Mouse (Mus musculus) left cerebral cortex, postnatal 36 days (tissue): Measurements from ENCODE around the gene Tm4sf1. TPM values are rescaled to one million over a fixed set of nuclear protein-coding genes. Genes with fewer than 3 reads are reported as not detected.

Source experiments
- DNase-seq, 2 experiments: peaks; one replicate each; pipeline ENCODE4 v3.0.0; 2021 to 2022; ENCODE audit warnings: low spot score in 2 of 2, mixed read lengths in 1 of 2
- intact Hi-C: fragments of 180-260 bp; cut with DNase I; formaldehyde crosslinking; loops from one replicate; pipeline ENCODE4 v1.15.1; 2025
- total RNA-seq, 2 experiments: library from RNA; stranded (reverse); gene quantifications; 2 replicates each; pipeline ENCODE4 v1.2.3; 2021

Tm4sf1 gene
- total RNA-seq, 2 experiments from 2014 or later = 15.6 to 18.0 TPM

DNA sequence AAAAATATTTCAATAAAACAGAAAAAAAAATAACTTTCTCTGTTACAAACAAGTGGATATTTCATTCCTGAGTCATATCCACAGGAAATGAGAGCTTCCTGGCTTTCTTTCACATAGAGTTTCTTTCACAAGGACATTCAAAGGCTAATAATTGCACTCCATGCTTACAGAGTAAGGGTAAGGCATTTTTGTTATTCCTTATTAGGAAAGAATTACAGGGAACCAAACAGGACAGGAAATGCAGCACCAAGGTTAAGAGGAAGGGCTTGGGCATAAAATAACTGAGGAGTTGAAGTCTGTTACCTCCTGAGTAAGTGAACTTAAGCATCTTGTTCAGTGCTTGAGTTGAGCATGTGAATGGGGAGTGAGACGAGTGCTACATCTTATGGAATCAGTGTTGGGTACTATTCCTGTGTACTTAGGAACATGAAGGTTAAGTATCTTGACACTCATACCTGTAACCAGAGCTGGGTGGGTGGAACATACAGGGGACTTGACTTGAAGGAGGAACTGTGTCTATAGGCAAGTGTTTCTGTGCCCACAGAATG lies 12.8 kb downstream of the Tm4sf1 start:
- intact Hi-C loops = no loop called here

GRCm38 (mm10) chr3:57287854-57288720 lies 13.7 kb downstream of the Tm4sf1 start:
- DNase-seq = no peak
- intact Hi-C loops = no loop called here

More for the DNA sequence above, 12.8 kb downstream of the Tm4sf1 start:
- no peak for DNase-seq

- intact Hi-C loops = no loop called here
- DNase-seq = no peak
Measured at GRCm38 (mm10) chr3:57287438-57287837, 14.3 kb downstream of the Tm4sf1 start.

DNA sequence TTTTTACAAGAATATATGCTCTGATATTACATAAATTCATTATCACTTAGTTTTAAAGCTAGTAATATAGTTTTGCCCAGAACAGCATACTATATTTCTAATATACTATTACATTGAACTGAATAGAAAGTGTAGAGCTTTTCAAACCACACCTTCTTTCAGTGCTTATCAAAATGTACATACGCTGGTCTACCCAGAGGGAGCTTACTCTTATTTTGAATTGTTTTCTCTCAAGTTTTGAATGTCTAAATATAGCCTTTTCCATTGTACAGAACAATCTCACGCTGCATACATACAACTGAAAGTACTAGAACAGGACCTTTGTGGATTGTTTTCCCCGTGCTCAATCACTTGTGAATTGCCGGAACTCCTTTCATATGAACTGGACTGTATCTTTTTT lies 23.6 kb downstream of the Tm4sf1 start:
- intact Hi-C loops = no loop called here
- DNase-seq = no peak

DNA sequence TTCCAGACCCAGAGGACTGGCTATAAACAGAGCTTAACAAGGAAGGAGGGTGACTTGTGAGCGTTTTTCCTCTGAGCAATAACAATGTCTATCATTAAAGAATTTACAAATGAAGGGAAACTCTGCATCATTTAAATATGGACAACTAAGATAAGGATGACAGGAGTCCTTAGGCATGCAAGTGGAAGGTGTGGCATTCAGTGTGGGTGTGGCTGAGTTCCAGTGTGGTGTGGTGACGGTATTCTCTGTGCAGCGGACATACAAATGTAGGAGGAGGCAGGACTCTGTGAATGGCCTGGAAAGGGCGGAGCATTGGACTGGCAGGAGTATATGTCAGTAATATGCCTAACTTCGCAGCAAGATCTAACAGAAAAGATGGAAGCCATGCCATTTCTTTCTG lies 24.3 kb downstream of the Tm4sf1 start:
- intact Hi-C loops = no loop called here
- DNase-seq = no peak

GRCm38 (mm10) chr3:57276821-57277220 lies 25.0 kb downstream of the Tm4sf1 start:
- DNase-seq = no peak
- intact Hi-C loops = no loop called here

DNA sequence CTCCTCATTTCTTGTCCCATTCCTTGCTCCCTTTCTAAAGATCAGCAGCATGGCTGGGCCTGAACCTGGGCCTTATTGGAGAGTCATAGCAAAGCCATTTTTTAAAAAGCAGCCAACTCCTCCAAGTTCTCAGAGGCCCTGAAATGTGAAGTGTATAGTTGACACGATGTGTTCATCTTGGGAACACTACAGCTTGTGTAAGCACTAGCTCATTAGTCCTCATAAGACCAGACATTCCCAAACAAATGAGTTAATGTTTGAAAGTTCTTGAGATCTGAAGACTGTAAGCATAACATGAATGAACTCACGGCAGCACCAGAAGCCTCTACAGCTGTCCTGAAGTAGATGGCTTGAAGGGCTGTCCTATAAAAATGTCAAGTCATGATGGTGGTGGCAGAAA lies 32.8 kb downstream of the Tm4sf1 start:
- intact Hi-C loops = loop anchor here (1.0 to 5.0 kb wide), 2 partner anchors 179 to 358 kb away; no protein-coding TSS in a partner anchor
- no peak for DNase-seq

DNA sequence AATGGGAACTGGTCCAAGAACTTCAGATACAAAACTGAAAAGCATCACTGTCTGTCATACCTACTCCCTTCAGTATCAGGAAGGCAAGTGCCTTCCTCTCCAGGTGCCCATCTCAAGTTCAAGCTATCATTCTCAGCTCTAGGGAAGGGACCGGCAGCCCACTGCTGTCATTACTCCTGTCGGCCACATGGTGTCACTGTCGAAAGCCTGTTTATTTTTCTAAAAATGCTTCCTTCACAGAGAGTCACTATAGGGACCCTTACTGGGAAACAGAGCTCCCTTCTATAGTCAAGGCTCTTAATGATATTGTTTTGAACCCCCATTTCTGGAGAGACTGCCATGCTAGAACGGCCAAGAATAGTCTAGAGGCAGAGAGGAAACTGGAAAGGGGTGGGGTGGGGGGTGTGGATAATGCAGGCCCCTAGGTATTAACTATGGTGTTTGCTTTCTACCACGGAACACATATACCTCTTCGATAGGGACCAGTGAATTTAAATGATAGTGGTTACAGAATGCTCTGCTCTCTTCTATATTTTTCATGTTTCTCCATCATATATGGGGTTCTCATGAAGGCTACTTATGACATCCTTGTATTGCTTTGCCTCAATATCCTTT lies 34.1 kb downstream of the Tm4sf1 start:
- intact Hi-C loops = loop anchor here (1.0 to 5.0 kb wide), 3 partner anchors 162 to 360 kb away; no protein-coding TSS in a partner anchor
- DNase-seq = peak; percentile 7 to 22

DNA sequence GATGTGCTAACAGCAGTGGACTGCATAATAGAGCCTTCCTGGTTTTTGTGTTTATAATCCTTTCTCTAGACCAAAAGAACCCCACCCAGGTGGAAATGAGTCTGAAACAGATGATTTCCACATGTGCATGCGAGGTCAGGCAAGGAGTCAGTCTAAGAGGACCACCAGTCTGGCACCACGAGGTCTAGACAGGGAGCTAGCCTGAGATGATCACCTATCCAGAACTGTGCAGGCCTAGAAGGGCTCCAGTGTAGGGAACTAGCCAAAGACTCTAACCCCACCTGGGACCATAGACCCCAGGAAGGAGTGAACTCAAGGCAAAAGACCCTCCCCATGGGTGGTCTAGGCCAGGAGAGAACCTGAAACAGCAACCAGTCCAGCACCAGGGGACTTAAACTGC lies 48.7 kb downstream of the Tm4sf1 start:
- intact Hi-C loops = no loop called here
- no peak for DNase-seq

- DNase-seq = no peak
- intact Hi-C loops = no loop called here
Measured at GRCm38 (mm10) chr3:57252551-57252950, 49.2 kb downstream of the Tm4sf1 start.

GRCm38 (mm10) chr3:57245242-57245641 lies 56.5 kb downstream of the Tm4sf1 start:
- no peak for DNase-seq
- intact Hi-C loops = no loop called here

Other genes with a start within 250 kb of the Tm4sf1 start
- not detected for gene Tm4sf4, start 123.3 kb upstream of the Tm4sf1 start, total RNA-seq